Mouse (Mus musculus) heart, embryonic 10.5 days (tissue): ENCODE data around the gene Ifnar2. TPM values are rescaled to one million over a fixed set of nuclear protein-coding genes. Genes with fewer than 3 reads are reported as not detected.

Experiments used
- DNase-seq: peaks from one replicate; pipeline ENCODE4 v3.0.0-alpha.2; 2017; ENCODE audit warnings: low spot score
- H3K27ac ChIP-seq: fragments of 300-500 bp; sonication (generic); 2 replicates; pipeline ENCODE4 v1.5.1; 2016; ENCODE audit warnings: mild to moderate bottlenecking
- H3K27me3 ChIP-seq: fragments of 300-500 bp; sonication (generic); 2 replicates; pipeline ENCODE4 v1.6.1; 2016; ENCODE audit warnings: mild to moderate bottlenecking; ENCODE audit not compliant: poor library complexity, insufficient read depth, severe bottlenecking
- H3K36me3 ChIP-seq: fragments of 300-500 bp; sonication (generic); 2 replicates; pipeline ENCODE4 v1.6.1; 2016; ENCODE audit warnings: mild to moderate bottlenecking, moderate library complexity
- H3K4me1 ChIP-seq: fragments of 300-500 bp; sonication (generic); 2 replicates; pipeline ENCODE4 v1.6.1; 2016; ENCODE audit warnings: mild to moderate bottlenecking
- H3K4me3 ChIP-seq: fragments of 300-500 bp; sonication (generic); 2 replicates; pipeline ENCODE4 v1.5.1; 2016; ENCODE audit warnings: mild to moderate bottlenecking, moderate library complexity
- H3K9me3 ChIP-seq: fragments of 300-500 bp; sonication (generic); 2 replicates; pipeline ENCODE4 v1.6.1; 2016; ENCODE audit warnings: mild to moderate bottlenecking, moderate library complexity
- WGBS: fragments of 180-500 bp; shearing (Covaris S2); methylation state at CpG from one replicate; pipeline ENCODE4 v1.1.7; 2016; 5-methylcytosine and 5-hydroxymethylcytosine counted together
- polyA plus RNA-seq: library from polyadenylated mRNA; unstranded; fragments of >200 nt; fragmentation: Nextera tagmentation; extraction: Ambion mirVana; gene quantifications from 2 replicates; pipeline ENCODE4 v1.2.1, GENCODE M21; 2016

Gene Ifnar2
- polyA plus RNA-seq, 1 experiment from 2014 or later: 42.2 TPM

- Histone ChIP-seq H3K9me3 (no peaks in the 10 kb centered on the region), H3K27me3 (no peaks in the 10 kb centered on the region), H3K4me3 (no peak overlapping the region), H3K36me3 (no peaks in the 10 kb centered on the region), H3K27ac (no peak overlapping the region), H3K4me1 (peaks cover 9% of the 10 kb centered on the region)
- 70% methylated on average over 5 of the region's 5 CpGs for WGBS
- no peak for DNase-seq
These were observed 73.0 kb downstream of the Ifnar2 start for GRCm38 (mm10) chr16:91445566-91445965.

DNA sequence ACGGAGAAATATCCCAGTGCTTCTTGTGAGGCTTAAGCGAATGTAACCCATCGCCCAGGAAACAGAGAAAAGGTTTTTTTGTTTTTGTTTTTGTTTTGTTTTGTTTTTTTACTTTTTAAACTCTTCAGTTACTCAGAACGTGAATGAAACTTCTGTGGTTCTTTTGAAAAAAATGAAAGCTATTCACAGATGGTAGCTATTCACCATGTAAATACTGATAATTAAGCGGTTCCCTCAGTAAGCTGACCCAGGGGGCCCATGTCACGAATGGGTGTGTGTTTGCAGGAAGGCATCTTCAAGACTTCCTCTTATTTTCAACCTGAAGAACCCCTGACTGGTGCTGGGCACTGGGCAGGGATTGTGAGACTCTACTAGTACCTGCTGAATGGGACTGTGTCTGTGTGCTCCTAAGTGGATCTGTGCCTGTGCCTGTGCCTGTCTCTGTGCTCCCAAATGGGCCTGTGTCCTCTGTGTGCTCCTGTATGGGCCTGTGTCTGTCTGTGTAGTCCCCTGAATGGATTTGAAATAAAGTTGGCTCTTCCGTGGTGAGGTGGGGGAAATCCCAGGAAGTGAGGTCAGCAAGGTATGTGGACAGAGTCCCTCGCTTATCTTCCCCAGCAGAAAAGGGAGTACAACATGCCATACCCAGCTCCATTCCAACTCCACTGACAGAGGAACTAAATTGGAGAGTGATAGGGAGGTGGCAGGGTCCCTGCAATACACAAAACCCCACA lies 74.4 kb downstream of the Ifnar2 start:
- no peak for DNase-seq
- 75% methylated on average over 8 of the region's 8 CpGs for WGBS
- H3K36me3 ChIP-seq: no peaks in the 10 kb centered on the region
- H3K9me3 ChIP-seq: no peaks in the 10 kb centered on the region
- peaks cover 10% of the 10 kb centered on the region for H3K4me1 ChIP-seq
- H3K27ac ChIP-seq: peak overlapping the region; percentile 76
- H3K27me3 ChIP-seq: no peaks in the 10 kb centered on the region
- H3K4me3 ChIP-seq: no peak overlapping the region

DNA sequence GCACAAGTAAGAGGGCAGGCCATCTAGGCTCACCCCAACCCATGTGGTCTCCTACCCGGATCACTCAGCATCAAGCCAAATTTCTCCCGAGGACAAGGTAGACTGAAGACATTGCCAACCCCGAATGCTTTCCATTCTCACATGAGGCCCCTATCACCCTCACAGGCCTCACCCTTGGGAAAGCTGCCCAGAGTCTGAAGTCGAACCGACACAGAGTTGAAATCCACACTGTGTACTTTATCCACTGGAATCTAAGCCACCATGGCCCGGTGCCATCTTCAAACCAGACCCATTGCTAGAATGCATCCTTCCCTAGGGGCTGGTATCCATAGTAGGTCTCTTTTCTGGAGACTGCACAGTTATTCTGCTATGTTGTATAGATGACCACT lies 74.9 kb downstream of the Ifnar2 start:
- H3K27me3 ChIP-seq: no peaks in the 10 kb centered on the region
- H3K36me3 ChIP-seq: no peaks in the 10 kb centered on the region
- 81% methylated on average over 6 of the region's 6 CpGs for WGBS
- peaks cover 16% of the 10 kb centered on the region for H3K4me1 ChIP-seq
- no peak overlapping the region for H3K4me3 ChIP-seq
- no peak for DNase-seq
- no peaks in the 10 kb centered on the region for H3K9me3 ChIP-seq
- H3K27ac ChIP-seq: peak overlapping the region; percentile 76; the same call in 1 of the 2 replicates

DNA sequence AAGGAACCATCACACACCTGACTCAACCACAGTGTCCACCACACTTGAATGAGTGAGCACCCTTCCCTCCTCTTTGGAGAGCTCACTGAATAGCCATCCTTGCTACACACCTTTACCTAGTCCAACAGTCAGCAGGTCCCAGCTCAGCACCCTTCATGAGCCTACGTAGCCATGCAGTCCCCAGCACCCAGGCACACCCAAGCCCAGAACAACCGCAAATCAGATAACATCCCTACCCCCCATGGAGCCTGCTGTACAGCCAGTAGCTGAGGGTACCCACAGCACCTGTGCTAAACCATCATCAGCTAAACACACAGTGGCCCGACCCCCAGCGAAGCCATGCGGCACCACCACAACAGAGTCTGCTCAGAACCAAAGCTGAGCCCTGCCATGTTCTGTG lies 75.5 kb downstream of the Ifnar2 start:
- H3K36me3 ChIP-seq: no peaks in the 10 kb centered on the region
- no peaks in the 10 kb centered on the region for H3K27me3 ChIP-seq
- H3K27ac ChIP-seq: no peak overlapping the region
- DNase-seq: no peak
- peaks cover 13% of the 10 kb centered on the region for H3K4me1 ChIP-seq
- no peaks in the 10 kb centered on the region for H3K9me3 ChIP-seq
- no peak overlapping the region for H3K4me3 ChIP-seq
- WGBS: 86% methylated on average over 5 of the region's 5 CpGs

DNA sequence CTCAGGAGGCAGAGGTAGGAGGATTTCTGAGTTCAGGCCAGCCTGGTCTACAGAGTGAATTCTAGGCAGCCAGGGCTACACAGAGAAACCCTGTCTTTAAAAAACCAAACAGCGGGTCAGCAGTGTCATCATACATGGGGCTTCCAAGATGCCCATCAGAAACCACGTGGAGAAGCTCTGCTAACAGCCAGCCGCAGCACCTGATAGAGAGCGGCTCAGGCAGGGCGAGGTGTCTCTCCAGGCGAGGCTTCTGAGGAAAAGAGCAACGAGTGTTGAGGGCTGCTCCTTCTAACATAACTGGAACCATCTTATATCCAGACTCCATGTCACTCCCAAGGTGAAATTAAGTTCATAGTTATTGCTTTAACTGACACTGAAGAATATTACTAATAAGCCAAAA lies 76.3 kb downstream of the Ifnar2 start:
- peaks cover 13% of the 10 kb centered on the region for H3K4me1 ChIP-seq
- no peaks in the 10 kb centered on the region for H3K27me3 ChIP-seq
- no peak for DNase-seq
- 70% methylated on average over 7 of the region's 7 CpGs for WGBS
- no peaks in the 10 kb centered on the region for H3K9me3 ChIP-seq
- no peak overlapping the region for H3K27ac ChIP-seq
- H3K4me3 ChIP-seq: no peak overlapping the region
- no peaks in the 10 kb centered on the region for H3K36me3 ChIP-seq

DNA sequence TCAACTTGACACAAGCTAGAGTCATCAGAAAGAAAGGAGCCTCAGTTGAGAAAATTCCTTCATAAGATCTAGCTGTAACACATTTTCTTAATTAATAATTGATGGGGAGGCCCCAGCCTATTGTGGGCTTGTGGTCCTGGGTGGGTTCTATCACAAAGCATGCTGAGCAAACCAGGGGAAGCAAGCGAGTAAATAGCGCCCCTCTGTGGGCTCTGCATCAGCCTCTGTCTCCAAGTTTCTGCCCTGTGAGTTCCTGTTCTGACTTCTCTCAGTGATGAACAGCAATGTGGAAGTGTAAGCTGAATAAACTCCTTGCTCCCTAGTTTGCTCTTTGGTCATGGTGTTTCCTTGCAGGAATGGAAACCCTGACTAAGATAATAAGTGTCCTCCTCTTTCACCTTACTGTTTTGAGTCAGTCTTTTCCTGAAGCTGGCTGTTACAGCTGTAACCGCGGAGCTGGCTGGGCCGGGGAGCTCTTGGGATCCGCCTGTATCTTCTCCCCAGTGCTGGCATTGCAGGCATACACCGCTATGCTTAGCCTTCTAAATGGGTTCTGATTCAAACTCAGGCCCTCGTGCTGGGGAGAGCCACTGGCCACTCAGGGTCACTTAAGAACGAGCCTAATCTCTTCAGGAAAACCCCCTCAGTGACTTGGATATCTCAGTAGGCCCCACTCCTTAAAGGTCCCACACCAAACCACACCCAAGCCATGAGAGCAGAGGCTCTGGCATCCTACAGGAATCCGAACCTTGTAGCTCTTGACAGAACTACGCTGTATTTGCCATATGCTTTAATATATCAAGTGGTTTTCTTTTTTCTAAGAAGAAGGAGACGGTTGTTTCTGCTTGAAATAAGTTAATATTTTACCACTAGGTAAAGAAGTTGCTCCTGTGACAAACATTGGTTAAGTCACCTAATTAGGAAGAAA lies 77.8 kb downstream of the Ifnar2 start:
- no peak overlapping the region for H3K4me3 ChIP-seq

DNA sequence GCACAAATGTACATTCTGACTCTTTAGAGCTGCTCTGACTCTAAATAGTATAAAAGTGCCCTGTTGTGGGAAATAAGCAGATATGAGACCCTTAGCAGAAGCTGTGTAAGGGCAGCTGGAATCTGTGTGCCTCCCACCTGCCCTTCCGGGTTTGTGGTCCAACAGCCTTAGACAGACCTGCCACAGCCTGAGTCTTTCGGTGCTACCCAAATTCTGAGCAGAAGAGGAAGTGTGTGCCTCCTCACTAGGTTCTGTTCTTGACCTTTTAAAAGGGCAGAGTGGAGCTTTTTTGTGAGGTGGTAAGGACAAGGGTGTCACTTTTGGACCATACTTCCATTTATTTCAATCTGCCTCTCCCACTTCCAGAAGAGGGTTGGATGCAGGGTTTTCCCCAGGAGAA lies 79.4 kb downstream of the Ifnar2 start:
- no peak overlapping the region for H3K27ac ChIP-seq
- DNase-seq: no peak
- no peak overlapping the region for H3K4me3 ChIP-seq
- 72% methylated on average over 2 of the region's 2 CpGs for WGBS
- peaks cover 16% of the 10 kb centered on the region for H3K4me1 ChIP-seq
- no peaks in the 10 kb centered on the region for H3K36me3 ChIP-seq
- no peaks in the 10 kb centered on the region for H3K9me3 ChIP-seq
- no peaks in the 10 kb centered on the region for H3K27me3 ChIP-seq

More for the DNA sequence above, 77.8 kb downstream of the Ifnar2 start:
- Histone ChIP-seq H3K9me3 (no peaks in the 10 kb centered on the region), H3K36me3 (no peaks in the 10 kb centered on the region), H3K4me1 (peaks cover 14% of the 10 kb centered on the region), H3K27ac (no peak overlapping the region; the same call in 1 of the 2 replicates), H3K27me3 (no peaks in the 10 kb centered on the region)
- no peak for DNase-seq
- 76% methylated on average over 12 of the region's 12 CpGs for WGBS

- H3K27me3 ChIP-seq: no peaks in the 10 kb centered on the region
- H3K27ac ChIP-seq: no peak overlapping the region
- no peak for DNase-seq
- peaks cover 11% of the 10 kb centered on the region for H3K4me1 ChIP-seq
- WGBS: 64% methylated on average over 6 of the region's 6 CpGs
- no peaks in the 10 kb centered on the region for H3K9me3 ChIP-seq
- no peaks in the 10 kb centered on the region for H3K36me3 ChIP-seq
- no peak overlapping the region for H3K4me3 ChIP-seq
These were observed 79.8 kb downstream of the Ifnar2 start for GRCm38 (mm10) chr16:91452363-91452896.

Other genes starting within 250 kb of the Ifnar2 start
- gene Olig2, start 147.3 kb upstream of the Ifnar2 start, polyA plus RNA-seq: not detected in 2 replicates
- gene Olig1, start 103.0 kb upstream of the Ifnar2 start, polyA plus RNA-seq: 0.10 and 0.21 TPM in 2 replicates
- gene Gm21970, start 18.9 kb downstream of the Ifnar2 start, polyA plus RNA-seq: not detected in 2 replicates
- 29.6 and 37.0 TPM in 2 replicates for gene Il10rb, start 33.4 kb downstream of the Ifnar2 start, polyA plus RNA-seq
- gene Ifnar1, start 112.5 kb downstream of the Ifnar2 start, polyA plus RNA-seq: 43.2 and 43.9 TPM in 2 replicates
- gene Ifngr2, start 174.3 kb downstream of the Ifnar2 start, polyA plus RNA-seq: 53.7 and 85.6 TPM in 2 replicates
- 44.7 and 56.1 TPM in 2 replicates for gene Tmem50b, start 225.0 kb downstream of the Ifnar2 start, polyA plus RNA-seq
- 2.7 and 2.9 TPM in 2 replicates for gene Dnajc28, start 246.2 kb downstream of the Ifnar2 start, polyA plus RNA-seq